In genomic region chr10:80196167-80196566, GRCm38 (mm10) we compare ENCODE assay signal across 20 mouse cellular contexts. TPM values are rescaled to one million over a fixed set of nuclear protein-coding genes. Genes with fewer than 3 reads are reported as not detected.
"Had no signal": no experiment of that assay in that cellular context is flagged by ENCODE, and none has a peak within 500 bp of the region (broad histone marks: within the 10 kb centered on the region; RNA-seq: fewer than 3 reads in every experiment).

No protein-coding gene starts in this region.

- H3K9me3 ChIP-seq: limb, embryonic 12.5 days; limb, embryonic 15.5 days; lung, embryonic 15.5 days; neural tube, embryonic 13.5 days had no signal

- H3K9ac ChIP-seq: limb, embryonic 12.5 days; limb, embryonic 15.5 days; liver, embryonic 14.5 days; liver, postnatal 0 days; lung, embryonic 15.5 days; neural tube, embryonic 13.5 days had no signal

- H3K27ac ChIP-seq: limb, embryonic 12.5 days; limb, embryonic 15.5 days; liver, embryonic 14.5 days; lung, embryonic 15.5 days; neural tube, embryonic 13.5 days; stomach, postnatal 0 days had no signal

- DNase-seq: kidney, adult 18-20 months; kidney, adult 9 months; kidney, postnatal 14 days; left cerebral cortex, postnatal 4 days; liver, postnatal 0 days; lung, postnatal 10 days; retina, postnatal 1 day; right cerebral cortex, postnatal 4 days; thymus, adult 2 months; thymus, postnatal 14 days; thymus, postnatal 4 days had no signal

- H3K36me3 ChIP-seq: limb, embryonic 12.5 days; limb, embryonic 15.5 days; lung, embryonic 15.5 days; neural tube, embryonic 13.5 days had no signal

- H3K27me3 ChIP-seq: neural tube, embryonic 13.5 days had no signal

- H3K4me3 ChIP-seq: limb, embryonic 12.5 days; limb, embryonic 15.5 days; lung, embryonic 15.5 days; myocyte; neural tube, embryonic 13.5 days had no signal

- H3K4me2 ChIP-seq: limb, embryonic 12.5 days; limb, embryonic 15.5 days; liver, embryonic 11.5 days; lung, embryonic 15.5 days; neural tube, embryonic 13.5 days had no signal

- ATAC-seq: liver, postnatal 0 days had no signal

RNA-seq across cellular contexts. Expression of gene Efna2, which starts 16.9 kb away (rescaled TPM):
- total RNA-seq: neutrophil, adult 5-6 weeks had no signal
